Mouse (Mus musculus): ENCODE data around the gene Klf12.

- TF ChIP-seq GATA1 (IDR thresholded peaks at IDR 0.05; ENCODE audit: borderline replicate concordance, low read length) (no peak), FLI1 (IDR thresholded peaks at IDR 0.05; ENCODE audit: low read length) (no peak)
These were observed 32.3 kb upstream of the Klf12 start for GRCm38 (mm10) chr14:100316780-100317179.
